Mouse (Mus musculus): Measurements from ENCODE around the gene Tfeb. TPM values are rescaled to one million over a fixed set of nuclear protein-coding genes. Genes with fewer than 3 reads are reported as not detected.
A peak's percentile ranks its signal among the peaks of the same experiment; 100 is the strongest.

Tfeb gene
- polyA plus RNA-seq, 1 experiment, result 51.1 TPM

GRCm38 (mm10) chr17:47759702-47760410 is 23.0 kb downstream of the Tfeb start:
- no peak overlapping the region for H3K4me3 ChIP-seq (replicated peaks; ENCODE audit: extremely low read depth, low read depth, low read length)
- no peak for DNase-seq
- WGBS, result 53% methylated on average over 15 of the region's 15 CpGs
- peaks cover 14% of the 10 kb centered on the region for H3K4me1 ChIP-seq (ENCODE audit: control insufficient read depth, insufficient read depth, low read length)
- peak; percentile 25; the same call in 1 of the 2 replicates for TF ChIP-seq CTCF (IDR thresholded peaks at IDR 0.05; ENCODE audit: insufficient read depth, low read length)
- no peak for TF ChIP-seq POLR2A (IDR thresholded peaks at IDR 0.05; ENCODE audit: borderline replicate concordance, extremely low read depth, low read depth, low read length)

- Histone ChIP-seq H3K4me3 (replicated peaks; ENCODE audit: extremely low read depth, low read depth, low read length) (no peak overlapping the region), H3K4me1 (ENCODE audit: control insufficient read depth, insufficient read depth, low read length) (peaks cover 17% of the 10 kb centered on the region)
- no peak for DNase-seq
- TF ChIP-seq POLR2A (IDR thresholded peaks at IDR 0.05; ENCODE audit: borderline replicate concordance, extremely low read depth, low read depth, low read length) (no peak), CTCF (IDR thresholded peaks at IDR 0.05; ENCODE audit: insufficient read depth, low read length) (no peak)
- WGBS, result 76% methylated on average over 7 of the region's 7 CpGs
Observed at GRCm38 (mm10) chr17:47762028-47762427, 25.2 kb downstream of the Tfeb start.

- no peak overlapping the region for H3K4me3 ChIP-seq (replicated peaks; ENCODE audit: extremely low read depth, low read depth, low read length)
- peaks cover 19% of the 10 kb centered on the region for H3K4me1 ChIP-seq (ENCODE audit: control insufficient read depth, insufficient read depth, low read length)
- no peak for TF ChIP-seq CTCF (IDR thresholded peaks at IDR 0.05; ENCODE audit: insufficient read depth, low read length)
- TF ChIP-seq POLR2A (IDR thresholded peaks at IDR 0.05; ENCODE audit: borderline replicate concordance, extremely low read depth, low read depth, low read length), result no peak
- WGBS, result 51% methylated on average over 13 of the region's 13 CpGs
- DNase-seq, result peak; percentile 61
Observed at GRCm38 (mm10) chr17:47762518-47763340, 25.9 kb downstream of the Tfeb start.

GRCm38 (mm10) chr17:47765986-47766385 is 29.2 kb downstream of the Tfeb start:
- WGBS, result 62% methylated on average over 4 of the region's 4 CpGs
- H3K4me1 ChIP-seq (ENCODE audit: control insufficient read depth, insufficient read depth, low read length), result peaks cover 20% of the 10 kb centered on the region
- no peak for TF ChIP-seq CTCF (IDR thresholded peaks at IDR 0.05; ENCODE audit: insufficient read depth, low read length)
- no peak for TF ChIP-seq POLR2A (IDR thresholded peaks at IDR 0.05; ENCODE audit: borderline replicate concordance, extremely low read depth, low read depth, low read length)

GRCm38 (mm10) chr17:47766407-47767043 is 29.7 kb downstream of the Tfeb start:
- TF ChIP-seq POLR2A (IDR thresholded peaks at IDR 0.05; ENCODE audit: borderline replicate concordance, extremely low read depth, low read depth, low read length) (no peak), CTCF (IDR thresholded peaks at IDR 0.05; ENCODE audit: insufficient read depth, low read length) (no peak)
- no peak for DNase-seq
- H3K4me3 ChIP-seq (replicated peaks; ENCODE audit: extremely low read depth, low read depth, low read length), result no peak overlapping the region
- H3K4me1 ChIP-seq (ENCODE audit: control insufficient read depth, insufficient read depth, low read length), result peaks cover 20% of the 10 kb centered on the region
- WGBS, result 82% methylated on average over 6 of the region's 6 CpGs

More at GRCm38 (mm10) chr17:47765986-47766385, 29.2 kb downstream of the Tfeb start:
- DNase-seq, result no peak
- no peak overlapping the region for H3K4me3 ChIP-seq (replicated peaks; ENCODE audit: extremely low read depth, low read depth, low read length)

- TF ChIP-seq CTCF (IDR thresholded peaks at IDR 0.05; ENCODE audit: insufficient read depth, low read length) (no peak), POLR2A (IDR thresholded peaks at IDR 0.05; ENCODE audit: borderline replicate concordance, extremely low read depth, low read depth, low read length) (no peak)
- no peak overlapping the region for H3K4me3 ChIP-seq (replicated peaks; ENCODE audit: extremely low read depth, low read depth, low read length)
- DNase-seq, result peak; percentile 30
- H3K4me1 ChIP-seq (ENCODE audit: control insufficient read depth, insufficient read depth, low read length), result peaks cover 20% of the 10 kb centered on the region
- WGBS, result 65% methylated on average over 2 of the region's 2 CpGs
Observed at GRCm38 (mm10) chr17:47767081-47767455, 30.2 kb downstream of the Tfeb start.

GRCm38 (mm10) chr17:47767456-47768141 is 30.8 kb downstream of the Tfeb start:
- Histone ChIP-seq H3K4me1 (ENCODE audit: control insufficient read depth, insufficient read depth, low read length) (peaks cover 15% of the 10 kb centered on the region), H3K4me3 (replicated peaks; ENCODE audit: extremely low read depth, low read depth, low read length) (no peak overlapping the region)
- TF ChIP-seq CTCF (IDR thresholded peaks at IDR 0.05; ENCODE audit: insufficient read depth, low read length) (no peak), POLR2A (IDR thresholded peaks at IDR 0.05; ENCODE audit: borderline replicate concordance, extremely low read depth, low read depth, low read length) (no peak)
- WGBS, result 49% methylated on average over 15 of the region's 17 CpGs
- no peak for DNase-seq

GRCm38 (mm10) chr17:47768707-47769276 is 32.0 kb downstream of the Tfeb start:
- no peak overlapping the region for H3K4me3 ChIP-seq (replicated peaks; ENCODE audit: extremely low read depth, low read depth, low read length)
- DNase-seq, result peak; percentile 45
- H3K4me1 ChIP-seq (ENCODE audit: control insufficient read depth, insufficient read depth, low read length), result peaks cover 17% of the 10 kb centered on the region

More at GRCm38 (mm10) chr17:47768707-47769276, 32.0 kb downstream of the Tfeb start:
- 45% methylated on average over 12 of the region's 12 CpGs for WGBS
- TF ChIP-seq CTCF (IDR thresholded peaks at IDR 0.05; ENCODE audit: insufficient read depth, low read length), result peak; percentile 30
- TF ChIP-seq POLR2A (IDR thresholded peaks at IDR 0.05; ENCODE audit: borderline replicate concordance, extremely low read depth, low read depth, low read length), result no peak
